Mouse (Mus musculus) hindbrain, embryonic 11.5 days (tissue): ENCODE results near the gene Hdac1. TPM values are rescaled to one million over a fixed set of nuclear protein-coding genes. Genes with fewer than 3 reads are reported as not detected.
"Not testable (repeated sequence)": the region's sequence is repeated elsewhere in the genome, so short reads cannot be mapped to it uniquely, and the experiment has no call there.

Experiments
- ATAC-seq: fragments of 200-750 bp; cut with Nextera tagmentation; 2 replicates; pipeline ENCODE4 v1.8.0; 2017; ENCODE audit warnings: mild to moderate bottlenecking, moderate TSS enrichment, moderate library complexity; ENCODE audit not compliant: low FRiP score
- DNase-seq: peaks from one replicate; pipeline ENCODE4 v3.0.0-alpha.2; 2015; ENCODE audit warnings: low spot score
- H3K27ac ChIP-seq: fragments of 300-500 bp; sonication (generic); 2 replicates; pipeline ENCODE4 v1.5.1; 2014; ENCODE audit warnings: mild to moderate bottlenecking, low read depth, low read length
- H3K27me3 ChIP-seq: fragments of 300-500 bp; sonication (generic); 2 replicates; pipeline ENCODE4 v1.6.1; 2014; ENCODE audit warnings: mild to moderate bottlenecking, low read length, moderate library complexity, mixed read lengths; ENCODE audit not compliant: control insufficient read depth, insufficient read depth
- H3K36me3 ChIP-seq: fragments of 300-500 bp; sonication (generic); 2 replicates; pipeline ENCODE4 v1.6.1; 2014; ENCODE audit warnings: mild to moderate bottlenecking, low read length, moderate library complexity, mixed read lengths; ENCODE audit not compliant: control insufficient read depth, insufficient read depth
- H3K4me1 ChIP-seq: fragments of 300-500 bp; sonication (generic); replicated peaks from 2 replicates; pipeline ENCODE4 v1.6.1; 2014; ENCODE audit warnings: low read length, mixed read lengths; ENCODE audit not compliant: control insufficient read depth, insufficient read depth
- H3K4me2 ChIP-seq: fragments of 300-500 bp; sonication (generic); replicated peaks from 2 replicates; pipeline ENCODE4 v1.6.1; 2014; ENCODE audit warnings: mild to moderate bottlenecking, low read depth, low read length
- H3K4me3 ChIP-seq: fragments of 300-500 bp; sonication (generic); 2 replicates; pipeline ENCODE4 v1.5.1; 2014; ENCODE audit warnings: low read depth, low read length
- H3K9ac ChIP-seq: fragments of 300-500 bp; sonication (generic); 2 replicates; pipeline ENCODE4 v1.6.1; 2014; ENCODE audit warnings: low read depth, low read length
- H3K9me3 ChIP-seq: fragments of 300-500 bp; sonication (generic); 2 replicates; pipeline ENCODE4 v1.6.1; 2016; ENCODE audit warnings: low read length; ENCODE audit not compliant: control insufficient read depth
- WGBS: fragments of 180-500 bp; shearing (Covaris S2); extraction: QIAGEN DNeasy Blood & Tissue Kit; methylation state at CpG from one replicate; pipeline ENCODE4 v1.1.7; 2014; 5-methylcytosine and 5-hydroxymethylcytosine counted together
- polyA plus RNA-seq: library from polyadenylated mRNA; unstranded; fragments of >200 nt; fragmentation: Nextera tagmentation; extraction: Ambion mirVana; gene quantifications from 2 replicates; pipeline ENCODE4 v1.2.1, GENCODE M21; 2014

Gene Hdac1
- polyA plus RNA-seq, 1 experiment from 2014 or later = 206 TPM

GRCm38 (mm10) chr4:129555421-129555861, 12.9 kb upstream of the Hdac1 start:
- Histone ChIP-seq H3K4me1 (no peaks in the 10 kb centered on the region), H3K9ac (peak overlapping the region; percentile 44; the same call in 1 of the 2 replicates), H3K9me3 (no peaks in the 10 kb centered on the region), H3K27me3 (no peaks in the 10 kb centered on the region), H3K4me3 (peak overlapping the region; percentile 35), H3K4me2 (peak overlapping the region; percentile 79), H3K27ac (no peak overlapping the region), H3K36me3 (no peaks in the 10 kb centered on the region)
- ATAC-seq (no peak; the same call in 1 of the 2 replicates), DNase-seq (peak; percentile 68)
- 2% methylated on average over 16 of the region's 16 CpGs for WGBS

- not testable (repeated sequence) for H3K9me3 ChIP-seq, H3K9ac ChIP-seq, H3K27ac ChIP-seq, H3K4me3 ChIP-seq, DNase-seq, H3K4me1 ChIP-seq, H3K27me3 ChIP-seq, ATAC-seq, H3K4me2 ChIP-seq, H3K36me3 ChIP-seq
- WGBS = 64% methylated on average over 4 of the region's 6 CpGs
Measured at GRCm38 (mm10) chr4:129554512-129554911, 12.0 kb upstream of the Hdac1 start.

GRCm38 (mm10) chr4:129550295-129550694, 7.8 kb upstream of the Hdac1 start:
- WGBS = 35% methylated on average over 1 of the region's 1 CpGs
- Histone ChIP-seq H3K9me3 (no peaks in the 10 kb centered on the region), H3K36me3 (no peaks in the 10 kb centered on the region), H3K4me2 (no peak overlapping the region), H3K9ac (no peak overlapping the region), H3K27ac (no peak overlapping the region), H3K4me3 (no peak overlapping the region), H3K4me1 (no peaks in the 10 kb centered on the region), H3K27me3 (no peaks in the 10 kb centered on the region)
- DNase-seq (no peak), ATAC-seq (no peak)

- H3K4me2 ChIP-seq = no peak overlapping the region
- no peaks in the 10 kb centered on the region for H3K36me3 ChIP-seq
- WGBS = 84% methylated on average over 2 of the region's 2 CpGs
- no peak overlapping the region for H3K27ac ChIP-seq
- H3K9me3 ChIP-seq = no peaks in the 10 kb centered on the region
- H3K27me3 ChIP-seq = no peaks in the 10 kb centered on the region
- peak; percentile 30 for DNase-seq
- ATAC-seq = no peak
- no peak overlapping the region for H3K4me3 ChIP-seq
- H3K4me1 ChIP-seq = no peaks in the 10 kb centered on the region
- no peak overlapping the region for H3K9ac ChIP-seq
Measured at GRCm38 (mm10) chr4:129549306-129549705, 6.8 kb upstream of the Hdac1 start.

- not testable (repeated sequence) for H3K9ac ChIP-seq, H3K36me3 ChIP-seq, H3K27ac ChIP-seq, ATAC-seq, DNase-seq, H3K4me3 ChIP-seq, H3K9me3 ChIP-seq, H3K4me1 ChIP-seq, H3K4me2 ChIP-seq, H3K27me3 ChIP-seq
- 87% methylated on average over 4 of the region's 4 CpGs for WGBS
Measured at GRCm38 (mm10) chr4:129547631-129548030, 5.1 kb upstream of the Hdac1 start.

GRCm38 (mm10) chr4:129544106-129544505, 1.6 kb upstream of the Hdac1 start:
- no peaks in the 10 kb centered on the region for H3K36me3 ChIP-seq
- H3K27me3 ChIP-seq = no peaks in the 10 kb centered on the region
- no peaks in the 10 kb centered on the region; the same call in none of the 2 replicates for H3K4me1 ChIP-seq
- no peak overlapping the region for H3K4me2 ChIP-seq
- no peak overlapping the region for H3K4me3 ChIP-seq
- no peak overlapping the region for H3K27ac ChIP-seq
- H3K9me3 ChIP-seq = no peaks in the 10 kb centered on the region
- DNase-seq = no peak
- 84% methylated on average over 4 of the region's 4 CpGs for WGBS
- no peak for ATAC-seq
- no peak overlapping the region for H3K9ac ChIP-seq

GRCm38 (mm10) chr4:129541868-129542591, 483 bp downstream of the Hdac1 start:
- no peaks in the 10 kb centered on the region for H3K36me3 ChIP-seq
- H3K27ac ChIP-seq = peak overlapping the region; percentile 62
- H3K4me1 ChIP-seq = no peaks in the 10 kb centered on the region; the same call in none of the 2 replicates
- peak; percentile 75 for ATAC-seq
- H3K4me2 ChIP-seq = peak overlapping the region; percentile 71
- DNase-seq = peak; percentile 49
- WGBS = under 1% methylated on average over 30 of the region's 30 CpGs
- no peaks in the 10 kb centered on the region for H3K9me3 ChIP-seq
- H3K27me3 ChIP-seq = no peaks in the 10 kb centered on the region
- H3K9ac ChIP-seq = peak overlapping the region; percentile 91
- H3K4me3 ChIP-seq = peak overlapping the region; percentile 90

GRCm38 (mm10) chr4:129540012-129540411, 2.5 kb downstream of the Hdac1 start:
- no peak for DNase-seq
- H3K27ac ChIP-seq = no peak overlapping the region
- no peak overlapping the region for H3K4me3 ChIP-seq
- H3K36me3 ChIP-seq = no peaks in the 10 kb centered on the region
- WGBS = 89% methylated on average over 6 of the region's 6 CpGs
- no peaks in the 10 kb centered on the region; the same call in none of the 2 replicates for H3K4me1 ChIP-seq
- no peaks in the 10 kb centered on the region for H3K9me3 ChIP-seq
- H3K9ac ChIP-seq = no peak overlapping the region
- H3K27me3 ChIP-seq = no peaks in the 10 kb centered on the region
- ATAC-seq = no peak
- no peak overlapping the region for H3K4me2 ChIP-seq

GRCm38 (mm10) chr4:129528901-129529300, 13.6 kb downstream of the Hdac1 start:
- ATAC-seq, H3K27me3 ChIP-seq, H3K4me2 ChIP-seq, H3K9ac ChIP-seq, H3K4me3 ChIP-seq, H3K27ac ChIP-seq, DNase-seq, H3K9me3 ChIP-seq, H3K4me1 ChIP-seq: not testable (repeated sequence)
- peaks cover 24% of the 10 kb centered on the region for H3K36me3 ChIP-seq
- WGBS = 90% methylated on average over 5 of the region's 6 CpGs
